Comparison of ENCODE assay signal across 8 mouse cellular contexts in the genomic region with DNA sequence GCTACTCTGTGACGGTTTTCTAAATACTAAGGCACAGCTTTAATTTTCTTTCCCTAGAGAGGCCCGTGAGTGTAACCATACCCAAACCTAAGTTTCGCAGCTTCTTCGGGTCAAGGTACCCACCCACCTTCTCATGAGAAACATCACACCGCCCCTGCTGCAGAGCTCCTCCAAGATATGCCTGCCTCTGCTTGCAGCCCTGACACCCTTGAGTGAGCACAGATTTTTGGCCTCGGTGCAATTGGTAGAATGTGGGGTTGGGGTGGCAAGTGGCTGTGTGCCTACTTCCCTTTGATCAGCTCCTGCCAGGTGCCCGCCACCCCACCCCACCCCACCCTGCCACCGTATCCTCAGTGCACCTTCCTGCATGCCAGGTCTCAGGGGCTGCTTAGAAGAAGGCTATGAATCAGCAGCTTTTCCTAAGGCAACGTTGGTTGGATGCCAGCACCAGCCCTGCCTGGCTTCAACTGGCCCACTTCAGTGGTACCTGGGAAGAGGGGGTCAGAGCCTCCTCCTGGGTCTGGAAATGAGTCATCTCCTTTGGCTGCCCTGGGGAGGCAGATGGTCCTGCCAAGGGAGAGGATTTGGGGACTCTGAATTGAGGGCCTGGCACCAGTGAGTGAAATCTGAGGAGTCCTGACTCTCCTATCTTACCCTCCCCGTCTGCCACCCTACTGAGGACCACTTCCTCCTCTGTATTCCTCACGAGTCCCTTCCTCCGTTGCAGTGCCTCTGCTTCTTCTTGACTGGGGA.
DNase-seq lines count a peak whose midpoint lies in the region; ATAC-seq lines count a peak whose summit lies in the region.

No protein-coding gene starts in this region.

- no peak overlapping the region for H3K4me3 ChIP-seq in heart, embryonic 12.5 days

- H3K4me1 ChIP-seq in heart, embryonic 12.5 days (replicated peaks), result peaks cover 41% of the 10 kb centered on the region

- WGBS in heart, embryonic 12.5 days, result 62% methylated on average over 12 of the region's 12 CpGs

- no peak overlapping the region for H3K4me2 ChIP-seq in heart, embryonic 12.5 days

- no peak overlapping the region for H3K9ac ChIP-seq in heart, embryonic 12.5 days

- H3K36me3 ChIP-seq in heart, embryonic 12.5 days, result no peaks in the 10 kb centered on the region

- H3K27ac ChIP-seq in heart, embryonic 12.5 days (ENCODE audit: poor library complexity, severe bottlenecking), result peak overlapping the region; percentile 65; the same call in 1 of the 2 replicates

- ATAC-seq in heart, embryonic 12.5 days (ENCODE audit: insufficient number of reproducible peaks, low FRiP score), result no peak

- no peak for DNase-seq in heart, adult 18-20 months
- peak; percentile 22 for DNase-seq in NIH3T3 (ENCODE audit: low read depth)
- DNase-seq in cerebellum, postnatal 14 days, result peak; percentile 92 to 95
- DNase-seq in kidney, postnatal 4 days, result peak; percentile 51 to 70
- no peak for DNase-seq in embryo, embryonic 11 days
- no peak for DNase-seq in ovary, postnatal 14 days (ENCODE audit: low spot score)
- DNase-seq in testis, postnatal 10 days (ENCODE audit: low spot score), result no peak

- no peaks in the 10 kb centered on the region for H3K27me3 ChIP-seq in heart, embryonic 12.5 days (replicated peaks)

- no peaks in the 10 kb centered on the region; the same call in 1 of the 2 replicates for H3K9me3 ChIP-seq in heart, embryonic 12.5 days (replicated peaks)

Comparison
In these comparisons a context has a peak if more than half of its experiments do, and no peak if none do; other contexts are left out.
1. DNase-seq: peak in NIH3T3 (single experiment), cerebellum, postnatal 14 days (2 of 2) and kidney, postnatal 4 days (2 of 2); none in heart, adult 18-20 months (0 of 2), embryo, embryonic 11 days (single experiment), ovary, postnatal 14 days (single experiment) and testis, postnatal 10 days (single experiment).